Mouse (Mus musculus) C2C12 (cell line): ENCODE results near the gene Cope.

ENCODE experiments used
- CEBPB ChIP-seq: IDR thresholded peaks from one replicate; pipeline ENCODE4 v1.6.1; 2011; ENCODE audit warnings: low read depth, mild to moderate bottlenecking, control low read depth, moderate library complexity
- CTCF ChIP-seq: IDR thresholded peaks from one replicate; pipeline ENCODE4 v1.5.1; 2011; ENCODE audit not compliant: control insufficient read depth, insufficient read depth, insufficient read length
- MAX ChIP-seq: IDR thresholded peaks from one replicate; pipeline ENCODE4 v1.6.1; 2011; ENCODE audit warnings: mild to moderate bottlenecking, control low read depth
- MYOD1 ChIP-seq: IDR thresholded peaks from one replicate; pipeline ENCODE4 v1.6.1; 2011; ENCODE audit warnings: low read depth; ENCODE audit not compliant: control insufficient read depth, insufficient read length
- MYOG ChIP-seq: IDR thresholded peaks from one replicate; pipeline ENCODE4 v1.6.1; 2011; ENCODE audit not compliant: control insufficient read depth, insufficient read length; ENCODE audit errors: extremely low read depth
- USF1 ChIP-seq: IDR thresholded peaks from one replicate; pipeline ENCODE4 v1.6.1; 2011; ENCODE audit warnings: low read depth, mild to moderate bottlenecking, control low read depth, moderate library complexity

- TF ChIP-seq CTCF (no peak), MYOG (no peak), MAX (no peak), MYOD1 (no peak), CEBPB (no peak), USF1 (no peak)
Observed at GRCm38 (mm10) chr8:70332878-70333202, 30.5 kb downstream of the Cope start.
